Mouse (Mus musculus): ENCODE measurements around the gene Daam1.

The Daam1 gene

GRCm38 (mm10) chr12:71874561-71874960, 43.7 kb downstream of the Daam1 start:
- Histone ChIP-seq H3K4me3 (replicated peaks; ENCODE audit: low read length) (no peak overlapping the region), H3K27me3 (ENCODE audit: insufficient read depth, low read length) (no peaks in the 10 kb centered on the region), H3K36me3 (ENCODE audit: insufficient read depth, low read length) (no peaks in the 10 kb centered on the region), H3K9me3 (ENCODE audit: low read length) (no peaks in the 10 kb centered on the region), H3K4me1 (replicated peaks; ENCODE audit: low read depth, low read length) (peaks cover 31% of the 10 kb centered on the region)
- TF ChIP-seq CTCF (conservative IDR thresholded peaks at IDR 0.05; ENCODE audit: low read length) = no peak
- TF ChIP-seq POU5F1 (IDR thresholded peaks at IDR 0.05; ENCODE audit: borderline replicate concordance, low read length) = no peak
- no peak for TF ChIP-seq NANOG (IDR thresholded peaks at IDR 0.05; ENCODE audit: borderline replicate concordance, low read length)

GRCm38 (mm10) chr12:71874984-71875383, 44.1 kb downstream of the Daam1 start:
- peaks cover 31% of the 10 kb centered on the region for H3K4me1 ChIP-seq (replicated peaks; ENCODE audit: low read depth, low read length)
- H3K4me3 ChIP-seq (replicated peaks; ENCODE audit: low read length) = no peak overlapping the region
- H3K9me3 ChIP-seq (ENCODE audit: low read length) = no peaks in the 10 kb centered on the region
- no peaks in the 10 kb centered on the region for H3K36me3 ChIP-seq (ENCODE audit: insufficient read depth, low read length)
- TF ChIP-seq NANOG (IDR thresholded peaks at IDR 0.05; ENCODE audit: borderline replicate concordance, low read length) (no peak), CTCF (conservative IDR thresholded peaks at IDR 0.05; ENCODE audit: low read length) (no peak), POU5F1 (IDR thresholded peaks at IDR 0.05; ENCODE audit: borderline replicate concordance, low read length) (no peak)
- H3K27me3 ChIP-seq (ENCODE audit: insufficient read depth, low read length) = no peaks in the 10 kb centered on the region

GRCm38 (mm10) chr12:71875761-71876489, 45.0 kb downstream of the Daam1 start:
- H3K27me3 ChIP-seq (ENCODE audit: insufficient read depth, low read length) = no peaks in the 10 kb centered on the region
- no peaks in the 10 kb centered on the region for H3K9me3 ChIP-seq (ENCODE audit: low read length)
- no peaks in the 10 kb centered on the region for H3K36me3 ChIP-seq (ENCODE audit: insufficient read depth, low read length)
- no peak for TF ChIP-seq POU5F1 (IDR thresholded peaks at IDR 0.05; ENCODE audit: borderline replicate concordance, low read length)
- peak overlapping the region; percentile 32; the same call in 1 of the 2 replicates for H3K4me3 ChIP-seq (replicated peaks; ENCODE audit: low read length)
- peaks cover 31% of the 10 kb centered on the region for H3K4me1 ChIP-seq (replicated peaks; ENCODE audit: low read depth, low read length)

- no peak for TF ChIP-seq CTCF (conservative IDR thresholded peaks at IDR 0.05; ENCODE audit: low read length)
- H3K9me3 ChIP-seq (ENCODE audit: low read length) = no peaks in the 10 kb centered on the region
Observed at GRCm38 (mm10) chr12:71880987-71881386, 50.1 kb downstream of the Daam1 start.

GRCm38 (mm10) chr12:71881477-71881876, 50.6 kb downstream of the Daam1 start:
- Histone ChIP-seq H3K4me3 (replicated peaks; ENCODE audit: low read length) (no peak overlapping the region), H3K27me3 (ENCODE audit: insufficient read depth, low read length) (no peaks in the 10 kb centered on the region), H3K9me3 (ENCODE audit: low read length) (no peaks in the 10 kb centered on the region), H3K4me1 (replicated peaks; ENCODE audit: low read depth, low read length) (peaks cover 29% of the 10 kb centered on the region), H3K36me3 (ENCODE audit: insufficient read depth, low read length) (peaks cover 3% of the 10 kb centered on the region; the same call in 1 of the 2 replicates)
- TF ChIP-seq CTCF (conservative IDR thresholded peaks at IDR 0.05; ENCODE audit: low read length) (no peak), POU5F1 (IDR thresholded peaks at IDR 0.05; ENCODE audit: borderline replicate concordance, low read length) (no peak)

More at GRCm38 (mm10) chr12:71880987-71881386, 50.1 kb downstream of the Daam1 start:
- H3K27me3 ChIP-seq (ENCODE audit: insufficient read depth, low read length) = no peaks in the 10 kb centered on the region
- peaks cover 29% of the 10 kb centered on the region for H3K4me1 ChIP-seq (replicated peaks; ENCODE audit: low read depth, low read length)
- H3K4me3 ChIP-seq (replicated peaks; ENCODE audit: low read length) = no peak overlapping the region
- peaks cover 3% of the 10 kb centered on the region; the same call in 1 of the 2 replicates for H3K36me3 ChIP-seq (ENCODE audit: insufficient read depth, low read length)

- H3K9me3 ChIP-seq (ENCODE audit: low read length) = no peaks in the 10 kb centered on the region
- TF ChIP-seq CTCF (conservative IDR thresholded peaks at IDR 0.05; ENCODE audit: low read length) = no peak
- no peaks in the 10 kb centered on the region for H3K27me3 ChIP-seq (ENCODE audit: insufficient read depth, low read length)
- H3K4me3 ChIP-seq (replicated peaks; ENCODE audit: low read length) = no peak overlapping the region
- peaks cover 3% of the 10 kb centered on the region; the same call in 1 of the 2 replicates for H3K36me3 ChIP-seq (ENCODE audit: insufficient read depth, low read length)
- H3K4me1 ChIP-seq (replicated peaks; ENCODE audit: low read depth, low read length) = peaks cover 30% of the 10 kb centered on the region
Observed at GRCm38 (mm10) chr12:71883066-71883711, 52.3 kb downstream of the Daam1 start.

- TF ChIP-seq NANOG (IDR thresholded peaks at IDR 0.05; ENCODE audit: borderline replicate concordance, low read length) (no peak), CTCF (conservative IDR thresholded peaks at IDR 0.05; ENCODE audit: low read length) (no peak), POU5F1 (IDR thresholded peaks at IDR 0.05; ENCODE audit: borderline replicate concordance, low read length) (no peak)
- peaks cover 50% of the 10 kb centered on the region for H3K4me1 ChIP-seq (replicated peaks; ENCODE audit: low read depth, low read length)
- H3K36me3 ChIP-seq (ENCODE audit: insufficient read depth, low read length) = peaks cover 3% of the 10 kb centered on the region; the same call in 1 of the 2 replicates
- no peaks in the 10 kb centered on the region for H3K9me3 ChIP-seq (ENCODE audit: low read length)
- no peaks in the 10 kb centered on the region for H3K27me3 ChIP-seq (ENCODE audit: insufficient read depth, low read length)
- no peak overlapping the region for H3K4me3 ChIP-seq (replicated peaks; ENCODE audit: low read length)
Observed at GRCm38 (mm10) chr12:71885170-71885574, 54.3 kb downstream of the Daam1 start.

GRCm38 (mm10) chr12:71885717-71886116, 54.8 kb downstream of the Daam1 start:
- H3K4me3 ChIP-seq (replicated peaks; ENCODE audit: low read length) = no peak overlapping the region
- H3K36me3 ChIP-seq (ENCODE audit: insufficient read depth, low read length) = peaks cover 3% of the 10 kb centered on the region; the same call in 1 of the 2 replicates
- H3K27me3 ChIP-seq (ENCODE audit: insufficient read depth, low read length) = no peaks in the 10 kb centered on the region
- TF ChIP-seq POU5F1 (IDR thresholded peaks at IDR 0.05; ENCODE audit: borderline replicate concordance, low read length) (no peak), CTCF (conservative IDR thresholded peaks at IDR 0.05; ENCODE audit: low read length) (no peak), NANOG (IDR thresholded peaks at IDR 0.05; ENCODE audit: borderline replicate concordance, low read length) (no peak)
- H3K4me1 ChIP-seq (replicated peaks; ENCODE audit: low read depth, low read length) = peaks cover 52% of the 10 kb centered on the region
- H3K9me3 ChIP-seq (ENCODE audit: low read length) = no peaks in the 10 kb centered on the region

GRCm38 (mm10) chr12:71886406-71886805, 55.5 kb downstream of the Daam1 start:
- no peak for TF ChIP-seq NANOG (IDR thresholded peaks at IDR 0.05; ENCODE audit: borderline replicate concordance, low read length)
- no peak for TF ChIP-seq POU5F1 (IDR thresholded peaks at IDR 0.05; ENCODE audit: borderline replicate concordance, low read length)
- TF ChIP-seq CTCF (conservative IDR thresholded peaks at IDR 0.05; ENCODE audit: low read length) = no peak
- Histone ChIP-seq H3K36me3 (ENCODE audit: insufficient read depth, low read length) (peaks cover 3% of the 10 kb centered on the region; the same call in 1 of the 2 replicates), H3K4me1 (replicated peaks; ENCODE audit: low read depth, low read length) (peaks cover 56% of the 10 kb centered on the region)

More at GRCm38 (mm10) chr12:71886406-71886805, 55.5 kb downstream of the Daam1 start:
- Histone ChIP-seq H3K9me3 (ENCODE audit: low read length) (no peaks in the 10 kb centered on the region), H3K27me3 (ENCODE audit: insufficient read depth, low read length) (no peaks in the 10 kb centered on the region), H3K4me3 (replicated peaks; ENCODE audit: low read length) (no peak overlapping the region)
